Mouse (Mus musculus) megakaryocyte, adult 5-6 weeks (primary cell): Measurements from ENCODE around the gene Urm1. TPM values are rescaled to one million over a fixed set of nuclear protein-coding genes. Genes with fewer than 3 reads are reported as not detected.
"Not testable (repeated sequence)": the region's sequence is repeated elsewhere in the genome, so short reads cannot be mapped to it uniquely, and the experiment has no call there.

Source experiments
- ATAC-seq: 2 replicates; pipeline ENCODE4 v1.8.0; 2016; ENCODE audit warnings: mild to moderate bottlenecking, inconsistent platforms; ENCODE audit not compliant: poor library complexity, severe bottlenecking
- total RNA-seq, 2 experiments: library from RNA; stranded (forward) in 1 of 2; stranded (reverse) in 1 of 2; fragments of 153-499, 151-499 nt in 1 of 2; fragments of 221-1000, 200-1000 nt in 1 of 2; gene quantifications; 2 replicates each; pipeline versions ENCODE4 v1.2.3 to v1.2.4; 2015 to 2017

Urm1 gene
- total RNA-seq, 2 experiments from 2014 or later = 8.2 to 17.8 TPM

DNA sequence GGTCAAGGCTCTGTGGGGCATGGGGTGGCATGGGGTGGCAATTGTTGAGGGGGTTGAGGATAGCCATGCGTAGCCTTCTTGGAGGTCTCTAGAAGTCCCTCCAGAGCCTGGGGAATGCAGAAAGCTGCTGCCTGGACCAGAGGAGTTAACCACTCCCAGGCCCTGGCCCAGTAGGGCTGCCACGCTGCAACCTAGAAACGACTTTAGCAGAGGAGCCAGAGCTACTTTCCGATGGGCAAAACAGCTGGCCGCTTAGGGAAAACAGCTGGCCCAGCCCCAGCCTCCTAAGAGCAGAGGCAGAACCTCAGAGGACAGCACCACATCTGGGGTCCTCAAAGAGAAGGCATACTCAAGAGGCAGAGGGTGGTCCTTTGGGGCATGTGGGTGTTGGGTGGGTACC is 38.1 kb downstream of the Urm1 start:
- no peak for ATAC-seq

DNA sequence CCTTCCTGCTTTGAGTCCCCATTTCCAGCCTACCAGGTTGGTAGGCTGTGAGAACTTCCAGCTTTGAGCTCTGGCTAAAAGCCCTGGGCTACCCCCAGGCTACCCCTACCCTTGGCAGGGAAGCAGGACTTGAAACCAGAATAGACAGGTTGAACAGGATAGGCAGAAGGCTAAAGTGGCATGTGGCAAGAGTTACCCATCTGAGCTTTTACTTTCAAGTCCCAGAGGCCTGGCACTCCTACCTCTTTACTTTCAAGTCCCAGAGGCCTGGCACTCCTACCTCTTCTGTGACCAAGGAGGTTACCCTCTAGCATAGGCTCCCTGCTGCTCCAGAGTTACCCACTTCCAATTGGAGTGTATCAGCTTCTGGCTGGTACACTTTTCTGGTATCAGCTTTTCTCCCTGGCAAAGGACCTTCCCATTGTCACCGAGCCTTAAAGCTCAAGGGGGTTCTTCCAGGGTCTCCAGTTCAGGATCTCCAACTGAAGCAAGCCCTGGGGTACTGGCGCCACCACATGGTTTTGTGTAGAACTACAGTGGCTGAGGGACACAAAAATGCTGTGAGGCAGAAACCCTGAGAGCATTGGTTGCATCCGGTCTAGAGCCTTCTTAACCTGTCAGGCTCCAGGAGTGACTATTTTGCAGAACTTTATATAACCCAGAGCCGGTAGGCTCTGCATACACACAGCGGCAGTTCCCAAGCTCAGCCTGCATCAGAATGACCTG is 39.0 kb downstream of the Urm1 start:
- 0 out of 2 replicates have a peak, but pooled peaks have one; percentile 43 for ATAC-seq

DNA sequence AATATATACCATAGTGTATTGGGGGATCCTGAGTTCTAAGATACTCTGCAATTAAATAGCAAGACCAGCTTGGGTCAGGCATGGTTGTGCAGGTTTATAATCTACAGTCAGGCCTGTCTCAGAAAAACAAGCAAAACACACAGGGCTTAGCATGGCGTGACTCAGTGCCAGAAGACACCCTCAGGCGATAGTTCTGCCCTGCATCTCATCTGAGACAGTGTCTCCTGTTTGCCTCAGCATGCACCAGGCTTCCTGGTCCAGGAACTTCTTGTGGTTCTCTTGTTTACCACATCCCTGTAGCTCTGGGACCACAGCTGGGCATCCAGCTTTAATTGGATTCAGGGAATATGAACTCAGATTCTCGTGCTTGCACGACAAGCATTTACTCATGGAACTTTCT is 45.2 kb downstream of the Urm1 start:
- ATAC-seq = no peak

DNA sequence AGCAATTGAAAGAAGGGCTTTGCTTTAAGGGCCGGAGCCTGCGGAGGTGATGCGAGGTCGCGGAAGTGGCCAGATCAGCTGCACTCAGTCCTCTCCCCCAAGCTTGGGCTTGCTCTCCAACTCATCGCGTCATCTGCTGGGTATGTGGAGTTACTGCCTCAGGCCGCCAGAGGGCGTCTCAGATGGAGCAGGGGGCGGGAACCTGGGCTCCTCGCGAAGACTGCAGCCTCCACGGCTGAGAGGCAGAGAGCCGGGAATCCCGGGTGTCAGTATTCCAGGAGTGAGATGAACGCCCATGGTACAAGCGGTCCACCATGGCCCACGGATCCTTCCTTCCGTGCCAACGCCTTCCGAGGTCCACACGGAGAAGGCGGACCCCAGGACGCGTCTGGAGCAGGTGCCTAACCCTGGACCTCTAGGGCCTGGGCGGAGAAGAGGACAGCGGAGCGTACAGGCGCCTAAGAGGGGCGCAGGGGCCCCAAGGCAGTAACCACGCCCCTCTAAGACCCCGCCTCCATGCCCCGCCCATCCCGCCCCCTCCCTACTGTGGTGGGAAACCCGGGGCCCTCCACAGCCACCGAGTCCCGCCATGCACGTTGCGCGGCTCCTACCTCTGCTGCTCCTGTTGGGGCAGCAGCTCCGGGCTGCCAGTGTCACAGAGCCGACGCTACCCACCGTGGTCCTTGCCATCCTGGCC is 49.2 kb downstream of the Urm1 start, which contains the start of gene Cercam:
Cercam (plus strand) TSS at position 216 of the 697 bp plus-strand sequence.
- peak; percentile 97 for ATAC-seq

DNA sequence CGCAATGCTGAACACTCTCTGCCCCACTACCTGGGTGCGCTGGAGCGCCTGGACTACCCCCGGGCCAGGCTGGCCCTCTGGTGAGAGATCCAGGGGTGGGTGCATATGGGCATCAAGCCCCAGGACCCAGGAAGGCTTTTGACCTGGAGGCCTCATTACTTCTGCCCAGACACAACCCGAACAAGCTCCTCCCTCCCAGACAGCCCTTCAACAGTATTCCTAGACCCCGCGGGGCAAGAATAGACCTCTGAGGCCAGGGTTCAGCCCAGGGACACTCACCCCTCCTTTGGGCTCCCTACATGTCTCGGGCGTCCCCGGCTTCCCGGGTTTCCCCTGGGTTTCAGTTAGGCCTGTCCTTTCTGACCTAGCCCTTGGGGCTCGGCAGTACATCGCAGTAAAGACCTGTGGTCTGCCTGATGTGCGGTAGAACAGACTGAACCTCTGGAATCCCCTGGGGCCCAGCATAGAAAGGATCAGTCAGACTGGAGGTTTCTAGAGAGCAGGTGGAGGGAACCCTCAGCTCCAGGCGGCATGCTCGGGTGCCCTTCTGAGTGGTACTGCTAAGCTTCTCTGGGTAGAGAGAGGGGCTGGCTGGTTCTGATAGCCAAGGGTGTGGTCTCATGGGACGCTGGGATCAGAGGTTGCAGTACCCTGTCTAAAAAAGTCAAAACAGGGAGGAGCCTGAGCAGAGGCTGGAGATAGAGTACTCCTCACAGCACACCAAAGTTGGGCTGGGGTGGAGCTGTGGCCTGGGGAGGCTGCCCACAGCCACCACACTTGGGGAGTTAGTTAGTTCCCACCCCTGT is 50.0 kb downstream of the Urm1 start:
- peak; percentile 64 for ATAC-seq

DNA sequence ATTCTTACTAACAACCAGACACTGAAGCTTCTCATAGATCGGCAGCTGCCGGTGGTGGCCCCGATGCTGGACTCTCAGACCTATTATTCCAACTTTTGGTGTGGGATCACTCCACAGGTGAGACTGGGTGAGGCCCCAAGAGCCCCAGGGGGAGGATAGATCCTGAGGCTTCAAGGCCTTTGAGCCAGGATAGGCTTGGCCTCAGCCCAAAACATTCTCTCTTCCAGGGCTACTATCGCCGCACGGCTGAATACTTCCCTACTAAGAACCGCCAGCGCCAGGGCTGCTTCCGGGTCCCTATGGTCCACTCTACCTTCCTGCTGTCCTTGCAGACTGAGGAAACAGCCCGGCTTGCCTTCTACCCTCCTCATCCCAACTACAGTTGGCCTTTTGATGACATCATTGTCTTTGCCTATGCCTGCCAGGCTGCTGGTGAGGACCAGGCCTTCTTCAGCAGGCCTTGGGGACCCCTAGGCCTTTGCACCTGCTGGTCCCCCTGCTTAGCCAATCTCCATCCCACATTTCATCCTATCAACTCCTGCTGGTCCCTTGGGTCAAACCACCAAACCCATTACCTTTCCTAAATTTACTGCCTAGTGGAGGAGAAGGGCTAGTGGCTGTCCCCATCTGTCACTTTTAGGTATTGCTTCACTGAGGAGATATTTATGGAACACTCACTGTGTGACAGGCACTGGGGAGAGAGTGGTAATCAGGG is 52.9 kb downstream of the Urm1 start:
- ATAC-seq = no peak

DNA sequence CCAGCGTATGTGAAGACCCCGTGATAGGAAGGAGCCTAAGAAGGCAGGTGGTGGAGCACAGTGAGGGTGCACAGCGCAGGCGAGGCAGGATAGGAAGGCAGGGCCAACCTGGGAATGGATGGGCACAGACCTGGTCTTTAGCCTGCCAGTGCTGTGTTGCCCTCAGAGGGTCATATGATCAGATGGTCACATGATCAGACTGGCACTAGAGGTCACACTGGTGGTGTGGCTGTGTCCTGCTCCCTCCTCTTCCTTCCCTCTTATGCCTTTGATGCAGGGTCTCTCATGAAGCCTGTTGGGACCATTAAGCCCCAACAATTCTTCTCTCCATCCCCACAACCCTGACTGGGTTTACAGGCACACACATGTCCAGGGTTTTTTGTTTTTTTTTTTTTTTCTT is 53.9 kb downstream of the Urm1 start:
- no peak for ATAC-seq

DNA sequence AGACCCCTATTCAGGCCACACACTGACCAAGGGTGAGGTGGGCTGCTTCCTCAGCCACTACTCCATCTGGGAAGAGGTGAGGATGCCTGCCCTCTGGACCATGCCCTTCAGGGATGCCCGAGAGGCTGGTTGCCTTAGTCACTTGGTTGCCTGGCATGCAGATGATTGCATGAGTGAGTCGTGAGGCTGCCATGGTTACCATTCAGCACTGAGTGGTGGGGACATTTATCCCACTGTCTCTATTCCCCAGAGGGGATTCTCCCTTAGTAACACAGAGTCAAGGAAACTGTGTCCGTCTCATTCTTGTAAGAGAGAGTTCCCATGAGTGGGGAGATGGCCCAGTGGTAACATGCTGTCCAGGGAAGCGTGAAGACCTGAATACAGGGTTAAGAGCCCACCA is 58.2 kb downstream of the Urm1 start:
- no peak for ATAC-seq

DNA sequence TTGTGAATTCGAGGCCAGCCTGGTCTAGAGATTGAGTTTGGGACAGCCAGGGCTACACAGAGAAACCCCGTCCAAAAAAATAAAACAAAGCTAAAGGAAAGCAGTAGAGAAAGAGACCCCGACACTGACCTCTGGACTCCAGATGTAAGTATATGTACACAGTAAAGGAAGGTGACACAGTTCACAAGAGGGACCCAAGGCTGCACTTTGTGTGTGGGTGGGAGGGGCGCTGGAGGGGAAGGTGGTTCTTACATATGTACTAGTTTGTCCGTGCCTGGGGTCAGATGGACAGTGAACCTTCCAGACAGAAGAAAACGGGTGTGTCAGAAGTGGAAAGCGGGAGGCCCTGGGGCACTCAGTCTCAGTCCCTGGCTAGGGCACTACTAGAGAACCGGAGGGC is 59.3 kb downstream of the Urm1 start:
- ATAC-seq = no peak

DNA sequence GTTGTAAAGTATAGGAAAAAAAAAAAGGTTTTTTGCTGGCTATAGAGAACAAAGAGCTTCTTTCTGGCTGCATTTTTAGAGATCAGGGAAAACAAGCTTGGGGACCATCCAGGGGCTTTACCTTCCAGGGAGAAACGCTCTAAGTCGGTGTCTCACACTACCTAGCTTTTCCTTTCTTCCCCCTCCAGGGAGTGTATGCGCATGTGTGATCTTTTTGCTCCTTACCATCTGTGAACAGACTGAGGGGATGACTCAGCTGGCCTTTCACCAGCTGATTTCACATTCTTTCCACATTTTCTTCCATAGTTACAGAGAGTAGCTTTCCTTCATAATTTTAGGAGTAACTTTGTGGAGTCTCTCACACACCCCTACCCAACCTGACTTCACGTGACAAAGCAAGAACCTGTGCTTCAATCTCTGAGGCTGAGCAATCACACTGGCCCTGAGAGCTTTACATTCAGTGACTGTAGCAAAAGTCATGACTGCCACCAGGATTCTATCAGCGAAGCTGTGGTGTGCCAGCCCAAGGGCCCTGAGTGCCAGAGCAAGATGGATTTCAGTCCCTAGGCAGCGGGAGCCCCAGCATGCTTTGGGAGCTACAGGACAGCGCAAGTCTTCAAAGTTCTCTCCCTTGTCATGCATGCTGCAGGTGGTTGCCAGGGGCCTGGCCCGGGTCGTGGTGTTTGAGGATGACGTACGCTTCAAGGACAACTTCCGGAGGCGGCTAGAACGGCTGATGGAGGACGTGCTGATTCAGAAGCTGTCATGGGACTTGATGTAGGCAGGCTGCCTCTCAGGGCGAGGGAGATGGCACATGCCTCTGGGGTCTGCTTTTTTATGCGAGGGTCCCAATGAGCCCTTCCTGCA is 60.3 kb downstream of the Urm1 start:
- no peak for ATAC-seq

DNA sequence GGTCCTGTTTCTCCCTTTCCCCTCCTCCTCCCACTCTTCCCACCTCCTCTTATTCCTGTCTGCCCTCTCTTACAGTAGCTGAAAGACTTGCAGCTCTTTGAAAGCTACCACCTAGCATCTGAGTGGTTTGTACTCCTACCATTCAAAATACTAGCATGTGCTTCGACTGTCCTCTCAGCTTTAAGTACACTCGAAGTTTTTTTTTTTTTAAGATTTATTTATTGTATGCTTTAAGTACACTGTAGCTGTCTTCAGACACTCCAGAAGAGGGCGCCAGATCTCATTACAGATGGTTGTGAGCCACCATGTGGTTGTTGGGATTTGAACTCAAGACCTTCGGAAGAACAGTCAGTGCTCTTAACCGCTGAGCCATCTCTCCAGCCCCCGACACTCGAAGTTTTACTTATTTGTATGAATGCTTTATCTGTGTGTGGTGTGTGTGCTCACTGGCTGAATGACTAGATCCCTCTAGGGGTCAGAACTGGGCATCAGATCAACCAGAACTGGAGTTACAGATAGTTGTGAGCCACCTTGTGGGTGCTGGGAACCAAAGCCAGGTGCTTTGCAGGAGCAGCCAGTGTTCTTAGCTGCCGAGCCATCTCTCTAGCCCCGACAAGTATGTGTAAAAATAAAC is 66.9 kb downstream of the Urm1 start:
- not testable (repeated sequence) for ATAC-seq

DNA sequence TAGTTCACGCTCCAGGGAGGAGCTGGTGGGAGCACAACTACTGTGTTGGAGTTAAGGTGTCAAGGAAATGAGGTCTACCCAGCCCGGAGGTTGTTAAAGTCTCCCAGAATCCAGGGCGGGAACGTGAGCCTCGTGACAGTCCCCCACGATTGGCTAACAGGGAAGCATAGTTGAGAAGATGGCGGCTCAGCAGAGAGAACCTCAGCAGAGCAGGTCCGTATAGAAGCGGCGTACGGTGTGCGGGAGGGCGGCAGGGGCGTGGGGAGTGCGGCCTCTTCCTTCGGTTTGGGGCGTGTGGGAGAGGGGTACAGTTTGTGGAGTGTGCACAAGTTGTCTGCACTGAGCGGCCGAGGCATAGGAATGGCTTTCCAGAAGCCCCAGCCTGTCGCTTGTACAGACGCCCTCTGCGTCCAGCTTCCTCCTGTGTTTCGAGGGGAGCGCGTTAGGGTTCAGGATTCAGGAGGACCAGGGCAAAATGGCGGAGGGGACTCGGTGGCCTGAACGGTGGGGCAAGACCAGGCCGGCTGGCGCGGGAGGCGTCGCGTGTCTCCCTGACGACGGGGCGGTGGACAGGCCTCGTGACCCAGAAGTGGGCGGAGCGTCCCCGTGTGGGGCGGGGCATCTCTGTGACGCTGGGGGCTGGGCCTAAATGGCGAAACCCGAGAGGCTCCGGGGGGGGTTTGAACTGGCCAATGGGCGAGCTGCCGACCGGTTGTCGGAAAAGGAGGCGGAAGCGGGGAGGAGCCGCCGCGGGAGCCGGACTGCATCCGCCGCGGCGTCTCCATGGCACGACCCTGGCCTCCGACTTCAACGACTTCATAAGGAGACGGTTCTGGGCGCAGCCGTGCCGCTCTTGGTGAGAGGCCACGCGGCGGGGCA is 69.4 kb downstream of the Urm1 start, which contains the start of gene Odf2:
Odf2 (plus strand) TSS at position 156 of the 879 bp plus-strand sequence.
- ATAC-seq = peak; percentile 91

DNA sequence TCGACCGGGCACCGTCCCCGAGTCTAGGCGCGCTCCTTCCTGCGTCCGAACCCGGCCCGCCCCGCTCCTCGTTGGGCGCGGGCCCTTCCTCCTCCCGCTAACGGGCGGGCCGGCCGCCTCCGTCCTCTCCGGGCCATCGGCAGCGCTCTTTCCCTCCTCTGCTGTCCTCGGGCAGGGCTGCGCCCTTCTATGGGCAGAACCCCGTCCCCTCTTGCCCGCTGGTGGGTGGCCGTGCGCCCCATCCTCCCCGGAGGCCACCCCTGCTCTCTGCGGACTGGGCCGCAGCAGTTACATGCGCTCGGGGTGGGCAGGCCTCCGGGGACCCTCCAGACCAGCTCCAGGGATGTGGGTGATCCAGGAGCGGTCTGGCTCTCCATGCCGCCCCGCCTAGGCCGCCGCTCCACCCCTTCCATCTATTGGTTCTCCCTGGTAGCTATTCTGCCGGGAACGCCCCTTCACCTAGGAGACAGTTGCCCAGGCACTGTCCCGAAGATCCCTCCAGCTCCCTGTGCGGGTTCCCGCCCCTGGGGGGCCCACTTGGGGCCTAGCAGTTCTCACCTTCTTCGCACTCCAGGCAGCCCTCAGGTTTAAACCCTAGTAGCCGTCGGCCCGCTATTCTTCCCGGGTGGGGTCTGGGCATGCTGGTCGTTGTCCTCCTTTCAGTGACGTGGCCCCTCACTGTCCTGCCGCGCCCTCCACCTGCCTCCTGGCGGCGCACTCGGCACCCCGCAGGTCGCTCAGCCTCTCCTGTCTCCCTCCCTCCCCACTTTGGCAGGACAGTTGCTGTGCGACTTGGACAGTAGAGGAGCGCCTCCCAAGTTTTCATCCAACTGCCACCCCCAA is 70.3 kb downstream of the Urm1 start:
- peak; percentile 63 for ATAC-seq

DNA sequence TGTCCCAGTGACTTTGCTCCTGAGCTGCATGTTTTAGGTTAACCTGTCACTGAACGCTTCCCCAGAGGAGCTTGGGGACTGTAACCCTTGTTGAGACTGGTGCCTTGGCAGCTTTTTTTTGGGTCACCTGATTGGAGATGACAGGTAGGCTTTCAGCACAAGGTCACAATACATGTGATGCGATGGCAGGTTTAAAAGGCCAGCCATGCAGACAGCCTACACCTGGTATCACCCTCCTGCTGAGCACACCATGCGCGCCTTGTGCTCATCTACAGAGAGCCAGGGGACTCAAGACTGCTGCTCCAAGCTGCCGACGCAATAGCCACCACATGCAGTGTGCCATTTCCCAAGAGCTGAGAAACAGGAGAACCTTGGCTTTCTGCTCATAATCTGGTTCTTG is 71.9 kb downstream of the Urm1 start:
- ATAC-seq = no peak
